Mouse (Mus musculus) urinary bladder, postnatal 25 days (tissue): ENCODE results near the gene Rasgef1a.

Source experiments
- DNase-seq: peaks from one replicate; pipeline ENCODE4 v3.0.0; 2022; ENCODE audit warnings: low spot score

Rasgef1a gene

GRCm38 (mm10) chr6:118072176-118072575 lies 60.9 kb downstream of the Rasgef1a start:
- no peak for DNase-seq

GRCm38 (mm10) chr6:118074151-118074550 lies 62.9 kb downstream of the Rasgef1a start:
- no peak for DNase-seq

GRCm38 (mm10) chr6:118076256-118076655 lies 65.0 kb downstream of the Rasgef1a start:
- DNase-seq: no peak

DNA sequence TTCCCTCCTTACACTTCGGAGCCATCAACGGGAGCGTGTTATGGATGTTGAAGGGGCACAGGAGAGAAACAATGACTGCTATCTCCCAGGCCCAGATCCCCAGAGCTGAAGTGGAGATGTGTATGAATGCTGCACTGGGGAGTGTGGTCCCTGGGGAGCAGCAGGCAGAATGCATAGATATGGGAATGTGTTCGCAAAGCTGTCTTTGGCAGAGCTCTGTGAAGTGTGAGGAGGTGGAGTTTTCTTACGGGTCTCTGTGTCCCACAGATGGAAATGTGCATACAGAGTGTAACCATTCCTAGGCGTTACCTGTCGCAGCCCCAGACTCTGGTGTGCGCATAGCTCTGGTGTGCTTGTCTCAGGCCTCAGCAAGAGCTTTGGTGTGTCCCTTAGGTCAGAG lies 65.5 kb downstream of the Rasgef1a start:
- no peak for DNase-seq

- no peak for DNase-seq
These were observed 66.2 kb downstream of the Rasgef1a start for GRCm38 (mm10) chr6:118077421-118077820.

DNA sequence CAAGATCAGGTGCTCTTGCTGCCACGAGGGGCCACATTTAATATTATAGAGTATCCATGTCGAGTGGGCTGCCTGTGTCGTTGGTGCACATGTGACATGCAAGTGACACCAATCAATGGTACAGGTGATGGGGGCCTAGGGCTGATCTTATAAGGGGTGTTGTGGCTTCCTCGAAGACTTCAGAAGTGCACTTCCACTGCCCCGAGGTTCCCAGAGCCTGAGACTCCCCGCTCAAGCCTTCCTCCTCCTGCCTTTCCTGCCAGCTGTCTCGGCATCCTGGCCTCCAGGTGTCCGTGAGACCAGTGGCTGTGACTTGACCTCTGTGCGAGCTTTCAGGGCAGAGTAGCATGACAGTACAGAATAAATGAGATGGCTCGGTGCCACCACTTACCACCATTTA lies 67.5 kb downstream of the Rasgef1a start:
- no peak for DNase-seq

GRCm38 (mm10) chr6:118079292-118079691 lies 68.1 kb downstream of the Rasgef1a start:
- DNase-seq: no peak

GRCm38 (mm10) chr6:118079762-118080465 lies 68.7 kb downstream of the Rasgef1a start:
- DNase-seq: no peak

- DNase-seq: no peak
These were observed 69.5 kb downstream of the Rasgef1a start for GRCm38 (mm10) chr6:118080711-118081110.

DNA sequence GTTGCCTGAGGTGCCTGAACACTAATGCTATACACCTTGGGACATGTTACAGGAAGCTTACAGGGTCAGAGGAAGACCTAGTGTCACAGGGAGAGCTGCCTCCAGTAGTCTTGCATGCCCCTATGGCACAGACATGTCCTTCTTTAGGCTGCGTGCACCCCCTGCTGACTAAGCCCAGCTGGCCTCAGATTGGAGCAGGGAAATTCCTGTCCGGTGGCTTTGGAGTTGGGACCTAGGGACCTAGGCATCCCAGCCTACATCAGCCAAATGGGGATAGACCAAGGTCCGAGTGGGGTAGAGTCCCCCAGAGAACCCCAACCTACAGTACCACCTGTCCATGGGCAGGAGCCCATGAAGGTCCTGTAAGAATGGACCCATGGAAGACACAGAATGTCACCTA lies 71.1 kb downstream of the Rasgef1a start:
- no peak for DNase-seq

GRCm38 (mm10) chr6:118083608-118084007 lies 72.4 kb downstream of the Rasgef1a start:
- no peak for DNase-seq

- DNase-seq: no peak
These were observed 73.4 kb downstream of the Rasgef1a start for GRCm38 (mm10) chr6:118084596-118084995.

GRCm38 (mm10) chr6:118087955-118088354 lies 76.7 kb downstream of the Rasgef1a start:
- no peak for DNase-seq

DNA sequence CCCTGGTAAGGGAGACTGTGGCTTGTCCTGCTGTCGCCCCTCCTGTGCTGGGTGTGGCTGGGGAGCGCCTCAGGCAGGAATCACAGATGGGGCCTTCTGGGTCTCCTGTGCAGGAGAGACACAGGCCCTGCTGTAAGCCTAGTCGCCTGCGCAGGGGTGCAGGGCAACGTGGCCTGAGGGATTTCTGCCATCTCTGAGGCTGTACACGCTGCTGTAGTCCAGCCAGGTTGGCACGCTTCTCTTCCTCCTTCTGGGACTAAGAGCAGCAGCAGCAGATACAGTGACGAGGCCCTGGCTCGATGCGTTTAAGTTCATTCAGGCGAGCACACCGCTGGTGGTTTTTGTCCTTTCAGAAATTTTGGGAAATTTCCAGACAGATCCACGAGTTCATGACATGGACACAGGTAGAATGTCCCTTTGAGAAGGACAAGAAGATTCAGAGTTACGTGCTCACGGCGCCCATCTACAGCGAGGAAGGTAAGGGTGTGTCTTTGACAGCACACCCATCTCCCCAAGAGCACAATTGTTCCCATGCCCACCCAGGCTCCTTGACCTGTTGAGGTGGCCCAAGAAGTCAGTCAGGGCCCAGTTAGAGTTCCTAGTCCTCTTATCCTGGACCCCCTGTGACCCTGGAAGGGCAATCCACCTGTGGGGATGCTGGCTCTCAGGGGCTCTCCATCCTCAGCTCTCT lies 77.7 kb downstream of the Rasgef1a start:
- DNase-seq: no peak

GRCm38 (mm10) chr6:118090827-118091226 lies 79.6 kb downstream of the Rasgef1a start:
- DNase-seq: no peak

- no peak for DNase-seq
These were observed 86.6 kb downstream of the Rasgef1a start for GRCm38 (mm10) chr6:118097765-118098365.

DNA sequence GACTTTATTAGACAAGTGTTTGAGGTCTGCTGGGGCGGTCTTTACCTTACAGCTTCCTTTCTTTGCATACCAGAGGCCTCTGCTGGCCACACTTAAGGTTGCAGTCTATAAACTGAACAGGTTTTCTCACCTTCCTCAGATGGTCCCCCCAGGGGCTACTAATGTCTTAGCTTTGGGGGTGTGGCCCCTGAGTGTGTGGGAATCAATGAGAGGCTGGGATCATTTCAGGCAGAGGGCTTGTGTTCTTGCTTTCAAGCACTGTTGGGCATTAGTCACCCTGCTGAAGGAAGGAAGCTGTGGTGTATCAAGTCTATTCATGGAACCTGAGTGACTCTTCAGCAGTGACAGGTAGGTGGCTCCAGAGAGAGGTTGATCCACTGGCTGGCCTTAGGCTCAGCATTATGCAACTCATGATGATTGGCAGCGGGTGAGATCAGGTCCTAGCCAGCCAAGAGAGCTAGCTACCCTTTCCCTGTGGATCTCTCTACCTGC lies 88.1 kb downstream of the Rasgef1a start:
- DNase-seq: no peak

DNA sequence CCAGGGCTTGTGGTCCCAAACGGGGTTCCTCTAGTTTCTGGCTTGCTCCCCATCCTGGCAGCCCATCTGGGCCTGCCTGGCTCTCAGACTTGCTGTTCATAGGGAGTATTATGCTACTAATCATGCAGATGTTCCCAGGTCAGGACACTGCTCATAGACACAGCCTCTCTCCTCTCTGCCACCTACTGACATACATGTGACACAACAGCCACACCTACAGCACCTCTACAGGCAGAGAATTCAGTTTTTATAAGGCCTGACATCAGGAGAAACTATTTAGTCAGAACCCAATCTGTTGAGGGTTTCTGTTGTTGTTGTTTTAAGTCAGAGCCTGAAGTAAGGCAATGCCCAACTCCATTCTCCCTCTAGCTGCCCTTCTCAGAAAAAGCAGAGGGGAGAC lies 100.6 kb downstream of the Rasgef1a start:
- no peak for DNase-seq

GRCm38 (mm10) chr6:118122767-118123166 lies 111.5 kb downstream of the Rasgef1a start:
- no peak for DNase-seq

DNA sequence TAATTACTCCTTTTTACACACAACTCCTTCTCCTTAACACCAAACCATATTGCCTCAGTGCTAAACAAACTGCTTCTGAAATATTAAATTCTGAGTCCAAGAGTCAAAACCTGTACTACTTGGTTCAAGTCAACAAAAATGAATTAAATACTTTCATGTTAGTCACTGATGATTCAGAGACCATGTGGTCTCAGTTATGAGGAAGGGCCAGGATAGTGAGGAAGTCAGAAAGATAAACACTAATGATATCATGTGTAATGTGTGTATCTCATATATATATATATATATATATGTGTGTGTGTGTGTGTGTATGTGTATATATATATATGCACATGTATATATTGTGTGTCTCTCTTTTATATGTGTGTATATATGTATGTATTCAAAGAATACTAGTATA lies 115.3 kb downstream of the Rasgef1a start:
- no peak for DNase-seq

GRCm38 (mm10) chr6:118127198-118127597 lies 116.0 kb downstream of the Rasgef1a start:
- DNase-seq: no peak

GRCm38 (mm10) chr6:118127827-118128487 lies 116.7 kb downstream of the Rasgef1a start:
- DNase-seq: no peak

GRCm38 (mm10) chr6:118130022-118130421 lies 118.8 kb downstream of the Rasgef1a start:
- no peak for DNase-seq
